In the genomic region with DNA sequence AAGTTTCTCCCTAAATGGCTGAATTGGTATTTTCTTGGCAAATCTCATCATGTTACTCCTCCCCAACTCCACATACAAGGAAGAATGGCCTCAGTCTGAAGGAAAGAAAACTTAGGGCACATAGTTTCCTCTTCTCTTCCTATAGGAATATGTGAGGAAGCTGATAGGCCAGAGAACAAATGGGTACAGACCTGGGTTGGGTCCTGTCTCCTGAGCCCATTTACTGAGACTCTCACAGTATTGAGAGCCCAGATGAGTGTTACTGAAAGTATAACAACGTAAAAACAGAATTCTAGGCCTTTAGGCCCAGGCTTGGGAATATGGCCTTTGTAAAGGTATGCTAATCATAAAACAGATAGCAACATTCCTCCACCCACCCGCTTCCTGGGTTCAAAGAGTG, we compare ENCODE assay signal across 4 mouse cellular contexts.
DNase-seq lines count a peak whose midpoint lies in the region; TF ChIP-seq lines count a peak whose summit lies in the region.
"Not testable (repeated sequence)": the region's sequence is repeated elsewhere in the genome, so short reads cannot be mapped to it uniquely, and the experiment has no call there.

No protein-coding gene starts in this region.

- not testable (repeated sequence) for TF ChIP-seq CTCF in ES-Bruce4 (IDR thresholded peaks at IDR 0.05; ENCODE audit: low read depth, low read length)

- 0 out of 2 replicates have a peak overlapping the region, but pooled peaks have one; percentile 44 for H3K27ac ChIP-seq in ES-Bruce4 (ENCODE audit: insufficient read depth, low read length)

- not testable (repeated sequence) for H3K4me3 ChIP-seq in ES-Bruce4 (ENCODE audit: low read depth, low read length)

- H3K4me1 ChIP-seq in ES-Bruce4 (ENCODE audit: control insufficient read depth, insufficient read depth, low read length), result not testable (repeated sequence)

- peaks cover 11% of the 10 kb centered on the region for H3K9me3 ChIP-seq in ES-Bruce4 (replicated peaks; ENCODE audit: control insufficient read depth, insufficient read depth, low read length, poor library complexity, severe bottlenecking)

- not testable (repeated sequence) for TF ChIP-seq POLR2A in ES-Bruce4 (IDR thresholded peaks at IDR 0.05; ENCODE audit: insufficient read depth, low read length)

- not testable (repeated sequence) for H3K36me3 ChIP-seq in ES-Bruce4 (ENCODE audit: control insufficient read depth, insufficient read depth, low read length, poor library complexity, severe bottlenecking)

- not testable (repeated sequence) for H3K9ac ChIP-seq in ES-Bruce4 (ENCODE audit: low read depth, poor library complexity, severe bottlenecking)

- TF ChIP-seq EP300 in ES-Bruce4 (IDR thresholded peaks at IDR 0.05; ENCODE audit: insufficient read depth, low read depth, low read length), result not testable (repeated sequence)

- DNase-seq in ES-CJ7 (ENCODE audit: low read depth, low spot score), result peak; percentile 24
- DNase-seq in R1 (ENCODE audit: low read depth, low spot score), result peak; percentile 65
- peak; percentile 51 for DNase-seq in ZHBTc4 (ENCODE audit: low read depth, low spot score)

- H3K27me3 ChIP-seq in ES-Bruce4 (ENCODE audit: control insufficient read depth, insufficient read depth, low read length, poor library complexity, severe bottlenecking), result not testable (repeated sequence)
